Mouse (Mus musculus) liver, embryonic 13.5 days (tissue): Measurements from ENCODE around the gene Smpd4. TPM values are rescaled to one million over a fixed set of nuclear protein-coding genes. Genes with fewer than 3 reads are reported as not detected.
A peak's percentile ranks its signal among the peaks of the same experiment; 100 is the strongest.

Experiments used
- ATAC-seq: fragments of 200-750 bp; cut with Nextera tagmentation; 2 replicates; pipeline ENCODE4 v1.8.0; 2017; ENCODE audit warnings: low read depth, mild to moderate bottlenecking, moderate number of reproducible peaks, moderate library complexity
- DNase-seq: peaks from one replicate; pipeline ENCODE4 v3.0.0; 2022
- H3K27ac ChIP-seq: fragments of 300-500 bp; sonication (generic); 2 replicates; pipeline ENCODE4 v1.5.1; 2015; ENCODE audit warnings: moderate library complexity, mild to moderate bottlenecking, inconsistent platforms
- H3K27me3 ChIP-seq: fragments of 300-500 bp; sonication (generic); 2 replicates; pipeline ENCODE4 v1.6.1; 2015; ENCODE audit warnings: mild to moderate bottlenecking, inconsistent platforms
- H3K36me3 ChIP-seq: fragments of 300-500 bp; sonication (generic); 2 replicates; pipeline ENCODE4 v1.6.1; 2015; ENCODE audit warnings: mild to moderate bottlenecking, inconsistent platforms
- H3K4me1 ChIP-seq: fragments of 300-500 bp; sonication (generic); replicated peaks from 2 replicates; pipeline ENCODE4 v1.6.1; 2015; ENCODE audit warnings: inconsistent platforms
- H3K4me2 ChIP-seq: fragments of 300-500 bp; sonication (generic); 2 replicates; pipeline ENCODE4 v1.6.1; 2015; ENCODE audit warnings: inconsistent platforms, mild to moderate bottlenecking, moderate library complexity
- H3K4me3 ChIP-seq: fragments of 300-500 bp; sonication (generic); replicated peaks from 2 replicates; pipeline ENCODE4 v1.5.1; 2015; ENCODE audit warnings: mild to moderate bottlenecking, inconsistent platforms
- H3K9ac ChIP-seq: fragments of 300-500 bp; sonication (generic); 2 replicates; pipeline ENCODE4 v1.6.1; 2015; ENCODE audit warnings: mild to moderate bottlenecking, inconsistent platforms
- H3K9me3 ChIP-seq: fragments of 300-500 bp; sonication (generic); replicated peaks from 2 replicates; pipeline ENCODE4 v1.6.1; 2016; ENCODE audit warnings: inconsistent platforms
- WGBS: fragments of 180-500 bp; shearing (Covaris S2); methylation state at CpG from one replicate; pipeline ENCODE4 v1.1.7; 2015; ENCODE audit not compliant: insufficient replicate concordance; 5-methylcytosine and 5-hydroxymethylcytosine counted together
- polyA plus RNA-seq: library from polyadenylated mRNA; unstranded; fragments of >200 nt; fragmentation: Nextera tagmentation; extraction: Ambion mirVana; gene quantifications from 2 replicates; pipeline ENCODE4 v1.2.1, GENCODE M21; 2015

The Smpd4 gene
- polyA plus RNA-seq: 16.7 and 22.5 TPM in 2 replicates

- H3K27me3 ChIP-seq: no peaks in the 10 kb centered on the region
These were observed at the start of gene Smpd4 for GRCm38 (mm10) chr16:17619198-17620105. Gene Smpd4 (plus strand): TSS chr16:17619354.

GRCm38 (mm10) chr16:17575870-17576824, 43.0 kb upstream of the Smpd4 start:
- peaks cover 66% of the 10 kb centered on the region for H3K27me3 ChIP-seq
- no peak for DNase-seq
- peak overlapping the region; percentile 74 for H3K4me2 ChIP-seq
- no peak overlapping the region for H3K27ac ChIP-seq
- WGBS: 13% methylated on average over 45 of the region's 45 CpGs
- peak; percentile 62 for ATAC-seq
- peak overlapping the region; percentile 49 for H3K9ac ChIP-seq
- no peaks in the 10 kb centered on the region for H3K9me3 ChIP-seq
- H3K36me3 ChIP-seq: no peaks in the 10 kb centered on the region
- peaks cover 15% of the 10 kb centered on the region for H3K4me1 ChIP-seq
- peak overlapping the region; percentile 59 for H3K4me3 ChIP-seq

More at GRCm38 (mm10) chr16:17619198-17620105, at the start of gene Smpd4:
- ATAC-seq (peak; percentile 80), DNase-seq (peak; percentile 86)
- Histone ChIP-seq H3K27ac (peak within 1 kb of the TSS; percentile 69), H3K4me2 (peak within 1 kb of the TSS; percentile 89), H3K9me3 (no peaks in the 10 kb centered on the region), H3K9ac (peak within 1 kb of the TSS; percentile 90), H3K4me1 (peaks cover 31% of the 10 kb centered on the region), H3K4me3 (peak within 1 kb of the TSS; percentile 91), H3K36me3 (peaks cover 32% of the 10 kb centered on the region)
- 1% methylated on average over 60 of the region's 60 CpGs for WGBS

- H3K36me3 ChIP-seq: no peaks in the 10 kb centered on the region
- H3K9ac ChIP-seq: peak overlapping the region; percentile 49; the same call in 1 of the 2 replicates
- ATAC-seq: no peak
These were observed 42.3 kb upstream of the Smpd4 start for GRCm38 (mm10) chr16:17576825-17577215.

GRCm38 (mm10) chr16:17583064-17583463, 36.1 kb upstream of the Smpd4 start, which contains the start of gene Slc7a4:
Gene Slc7a4 (minus strand): TSS chr16:17583214.
- Histone ChIP-seq H3K4me2 (no peak within 1 kb of the TSS), H3K27me3 (peaks cover 5% of the 10 kb centered on the region), H3K9ac (no peak within 1 kb of the TSS), H3K4me3 (no peak within 1 kb of the TSS), H3K4me1 (no peaks in the 10 kb centered on the region), H3K27ac (no peak within 1 kb of the TSS), H3K9me3 (peaks cover 1% of the 10 kb centered on the region; the same call in 1 of the 2 replicates), H3K36me3 (no peaks in the 10 kb centered on the region)
- ATAC-seq: no peak
- peak; percentile 20 for DNase-seq
- WGBS: 27% methylated on average over 8 of the region's 8 CpGs

More at GRCm38 (mm10) chr16:17576825-17577215, 42.3 kb upstream of the Smpd4 start:
- Histone ChIP-seq H3K4me1 (peaks cover 15% of the 10 kb centered on the region), H3K4me3 (peak overlapping the region; percentile 59), H3K9me3 (no peaks in the 10 kb centered on the region), H3K4me2 (peak overlapping the region; percentile 74), H3K27me3 (peaks cover 63% of the 10 kb centered on the region), H3K27ac (no peak overlapping the region)
- DNase-seq: no peak
- 25% methylated on average over 8 of the region's 8 CpGs for WGBS

- no peaks in the 10 kb centered on the region for H3K27me3 ChIP-seq
These were observed 34.6 kb upstream of the Smpd4 start for GRCm38 (mm10) chr16:17584555-17584954.

GRCm38 (mm10) chr16:17590731-17591130, 28.4 kb upstream of the Smpd4 start:
- no peak for DNase-seq
- H3K27ac ChIP-seq: no peak overlapping the region
- no peaks in the 10 kb centered on the region for H3K4me1 ChIP-seq
- 62% methylated on average over 2 of the region's 2 CpGs for WGBS
- H3K9me3 ChIP-seq: peaks cover 12% of the 10 kb centered on the region; the same call in 1 of the 2 replicates
- no peaks in the 10 kb centered on the region for H3K36me3 ChIP-seq
- no peak overlapping the region for H3K4me2 ChIP-seq
- 0 out of 2 replicates have a peak, but pooled peaks cover 3% of the 10 kb centered on the region for H3K27me3 ChIP-seq
- no peak overlapping the region for H3K4me3 ChIP-seq
- ATAC-seq: no peak
- no peak overlapping the region for H3K9ac ChIP-seq

More at GRCm38 (mm10) chr16:17584555-17584954, 34.6 kb upstream of the Smpd4 start:
- no peak overlapping the region for H3K9ac ChIP-seq
- no peaks in the 10 kb centered on the region for H3K36me3 ChIP-seq
- no peak overlapping the region for H3K4me2 ChIP-seq
- H3K4me1 ChIP-seq: no peaks in the 10 kb centered on the region
- no peak overlapping the region for H3K4me3 ChIP-seq
- ATAC-seq (no peak), DNase-seq (no peak)
- peaks cover 12% of the 10 kb centered on the region; the same call in 1 of the 2 replicates for H3K9me3 ChIP-seq
- WGBS: 75% methylated on average over 7 of the region's 7 CpGs
- no peak overlapping the region for H3K27ac ChIP-seq

GRCm38 (mm10) chr16:17600944-17601562, 18.1 kb upstream of the Smpd4 start:
- Histone ChIP-seq H3K4me2 (no peak overlapping the region), H3K27me3 (0 out of 2 replicates have a peak, but pooled peaks cover 2% of the 10 kb centered on the region), H3K27ac (no peak overlapping the region), H3K4me1 (no peaks in the 10 kb centered on the region), H3K9ac (no peak overlapping the region), H3K9me3 (no peaks in the 10 kb centered on the region), H3K36me3 (no peaks in the 10 kb centered on the region), H3K4me3 (no peak overlapping the region)
- WGBS: 55% methylated on average over 3 of the region's 3 CpGs
- DNase-seq (no peak), ATAC-seq (peak; percentile 36; the same call in 1 of the 2 replicates)

GRCm38 (mm10) chr16:17604941-17605340, 14.2 kb upstream of the Smpd4 start:
- H3K27ac ChIP-seq: no peak overlapping the region
- H3K27me3 ChIP-seq: peaks cover 2% of the 10 kb centered on the region; the same call in 1 of the 2 replicates
- H3K4me3 ChIP-seq: no peak overlapping the region
- DNase-seq: no peak
- H3K4me2 ChIP-seq: no peak overlapping the region
- H3K36me3 ChIP-seq: no peaks in the 10 kb centered on the region
- H3K4me1 ChIP-seq: no peaks in the 10 kb centered on the region
- H3K9ac ChIP-seq: no peak overlapping the region
- no peak for ATAC-seq
- 67% methylated on average over 4 of the region's 4 CpGs for WGBS
- no peaks in the 10 kb centered on the region for H3K9me3 ChIP-seq

GRCm38 (mm10) chr16:17605684-17606083, 13.5 kb upstream of the Smpd4 start:
- no peaks in the 10 kb centered on the region for H3K9me3 ChIP-seq
- 69% methylated on average over 5 of the region's 5 CpGs for WGBS
- ATAC-seq (no peak), DNase-seq (no peak)
- no peak overlapping the region for H3K4me2 ChIP-seq
- H3K9ac ChIP-seq: no peak overlapping the region
- H3K4me3 ChIP-seq: no peak overlapping the region
- H3K4me1 ChIP-seq: no peaks in the 10 kb centered on the region
- H3K27ac ChIP-seq: no peak overlapping the region
- peaks cover 2% of the 10 kb centered on the region; the same call in 1 of the 2 replicates for H3K27me3 ChIP-seq
- no peaks in the 10 kb centered on the region for H3K36me3 ChIP-seq

- Histone ChIP-seq H3K27me3 (no peaks in the 10 kb centered on the region; the same call in 1 of the 2 replicates), H3K27ac (no peak overlapping the region), H3K36me3 (no peaks in the 10 kb centered on the region), H3K4me1 (no peaks in the 10 kb centered on the region), H3K4me3 (no peak overlapping the region), H3K4me2 (no peak overlapping the region), H3K9me3 (no peaks in the 10 kb centered on the region), H3K9ac (no peak overlapping the region)
- 53% methylated on average over 4 of the region's 4 CpGs for WGBS
- DNase-seq (no peak), ATAC-seq (no peak)
These were observed 7.8 kb upstream of the Smpd4 start for GRCm38 (mm10) chr16:17611383-17611782.
